15 mouse cellular contexts compared by ENCODE assay signal in the genomic region with DNA sequence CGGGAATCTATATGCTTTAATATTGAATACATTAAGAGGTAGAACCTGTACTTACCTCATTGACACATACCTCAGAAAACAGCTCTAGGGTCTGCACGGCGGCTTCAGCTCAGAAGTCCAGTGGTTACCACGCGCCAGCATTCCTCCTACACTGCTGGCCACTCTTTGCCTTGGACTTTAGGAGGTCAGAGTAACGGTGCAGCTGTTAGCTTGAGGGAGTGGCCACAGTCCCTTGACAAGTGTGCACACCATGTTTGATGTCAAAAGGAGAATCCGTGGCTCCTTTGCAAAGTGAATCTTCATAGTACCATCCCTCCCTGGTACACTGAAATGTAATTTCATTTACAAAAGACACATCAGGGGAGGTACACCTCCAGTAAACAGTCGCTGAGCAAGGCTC.
"Had no signal": no experiment of that assay in that cellular context is flagged by ENCODE, and none has a peak within 500 bp of the region (broad histone marks: within the 10 kb centered on the region; RNA-seq: fewer than 3 reads in every experiment).

No protein-coding gene starts in this region.

- DNase-seq: retina, postnatal 1 day; right cerebral cortex, adult 18-20 months; right cerebral cortex, postnatal 14 days; right cerebral cortex, postnatal 25 days; right cerebral cortex, postnatal 4 days; spleen, adult 18-20 months; thymus, adult 18-20 months; thymus, adult 2 months; thymus, postnatal 14 days; thymus, postnatal 25 days; thymus, postnatal 36 days; thymus, postnatal 4 days had no signal

- H3K4me2 ChIP-seq: neural tube, embryonic 13.5 days; neural tube, embryonic 15.5 days; stomach, embryonic 15.5 days had no signal

- H3K4me1 ChIP-seq: stomach, embryonic 15.5 days had no signal

- H3K36me3 ChIP-seq: neural tube, embryonic 13.5 days; neural tube, embryonic 15.5 days; stomach, embryonic 15.5 days had no signal

- H3K27me3 ChIP-seq: neural tube, embryonic 13.5 days; neural tube, embryonic 15.5 days; stomach, embryonic 15.5 days had no signal

- H3K9me3 ChIP-seq: neural tube, embryonic 13.5 days; neural tube, embryonic 15.5 days; stomach, embryonic 15.5 days had no signal

- H3K4me3 ChIP-seq: neural tube, embryonic 13.5 days; neural tube, embryonic 15.5 days; stomach, embryonic 15.5 days had no signal
